Mouse (Mus musculus): ENCODE data around the gene Ltn1. TPM values are rescaled to one million over a fixed set of nuclear protein-coding genes. Genes with fewer than 3 reads are reported as not detected.

Ltn1 gene
- polyA plus RNA-seq, 1 experiment from 2014 or later, result 36.0 TPM

DNA sequence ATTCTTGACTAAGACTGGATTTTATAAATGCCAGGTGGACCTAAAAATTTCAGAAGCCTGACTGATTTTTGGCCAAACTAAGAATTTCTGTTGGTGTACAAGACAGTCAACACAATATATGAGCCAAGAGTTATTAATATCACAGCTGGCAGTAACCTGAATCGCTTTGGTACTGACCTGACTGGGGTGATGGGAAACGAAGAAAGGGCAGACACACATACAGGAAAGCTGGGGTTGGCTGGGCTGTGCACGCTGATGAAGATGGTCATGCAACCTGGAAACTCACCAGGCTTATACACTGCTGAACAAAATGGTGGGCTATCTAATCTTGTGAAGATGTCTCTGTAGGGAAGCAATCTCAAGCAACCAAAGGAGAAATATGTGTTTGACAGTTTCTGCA, 102.4 kb downstream of the Ltn1 start:
- WGBS, result 88% methylated on average over 3 of the region's 3 CpGs

More for the DNA sequence above, 102.4 kb downstream of the Ltn1 start:
- no peak overlapping the region for H3K4me3 ChIP-seq
- H3K4me2 ChIP-seq (replicated peaks), result no peak overlapping the region
- H3K4me1 ChIP-seq, result no peaks in the 10 kb centered on the region
- H3K27me3 ChIP-seq, result no peaks in the 10 kb centered on the region
- no peaks in the 10 kb centered on the region for H3K9me3 ChIP-seq
- no peak overlapping the region for H3K27ac ChIP-seq (replicated peaks)
- H3K9ac ChIP-seq (replicated peaks), result no peak overlapping the region
- no peaks in the 10 kb centered on the region for H3K36me3 ChIP-seq
- ATAC-seq (ENCODE audit: low FRiP score, low read depth), result no peak

Other genes with a start within 250 kb of the Ltn1 start
- gene N6amt1, start 78.4 kb downstream of the Ltn1 start, polyA plus RNA-seq (2016; fragmentation: Nextera tagmentation; extraction: Ambion mirVana), result 19.3 and 19.8 TPM in 2 replicates
- 10.0 and 11.7 TPM in 2 replicates for gene Rwdd2b, start 8.0 kb upstream of the Ltn1 start, polyA plus RNA-seq (2016; fragmentation: Nextera tagmentation; extraction: Ambion mirVana)
- 41.2 and 41.3 TPM in 2 replicates for gene Usp16, start 22.1 kb upstream of the Ltn1 start, polyA plus RNA-seq (2016; fragmentation: Nextera tagmentation; extraction: Ambion mirVana)
- 528 and 533 TPM in 2 replicates for gene Cct8, start 63.3 kb upstream of the Ltn1 start, polyA plus RNA-seq (2016; fragmentation: Nextera tagmentation; extraction: Ambion mirVana)
- gene Map3k7cl, start 120.7 kb upstream of the Ltn1 start, polyA plus RNA-seq (2016; fragmentation: Nextera tagmentation; extraction: Ambion mirVana), result not detected in 2 replicates

All from midbrain, embryonic 12.5 days (tissue).